Mouse (Mus musculus): ENCODE results near the gene Fam126b.

GRCm38 (mm10) chr1:58615146-58615545 lies 29.0 kb upstream of the Fam126b start:
- TF ChIP-seq POLR2A (IDR thresholded peaks at IDR 0.05; ENCODE audit: borderline replicate concordance, extremely low read depth, low read depth, low read length) (no peak), CTCF (IDR thresholded peaks at IDR 0.05; ENCODE audit: insufficient read depth, low read length) (no peak)

Data from lung, adult 2 months (tissue).